Mouse (Mus musculus): Measurements from ENCODE around the gene Selplg.

DNA sequence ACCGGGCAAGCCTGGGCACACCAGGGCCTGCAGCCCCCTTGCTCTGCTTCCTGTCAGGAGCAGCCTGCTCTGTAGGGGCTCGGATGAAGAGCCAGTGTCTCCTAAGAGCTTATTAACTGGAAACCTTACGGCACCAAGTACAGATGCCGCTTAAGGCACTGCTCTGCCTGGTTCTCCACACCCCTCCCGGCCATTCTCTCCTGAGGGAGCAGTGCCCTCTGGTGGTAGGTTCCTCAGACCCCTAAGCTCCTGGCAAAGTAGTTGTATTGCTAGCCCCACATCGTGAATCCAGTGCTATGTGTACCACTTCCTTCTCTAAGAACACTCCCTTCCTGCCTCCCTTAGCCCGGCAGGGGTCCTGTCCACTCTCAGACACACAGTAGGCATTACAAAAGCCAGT lies 12.3 kb upstream of the Selplg start:
- TF ChIP-seq CTCF (IDR thresholded peaks at IDR 0.05), result peak; percentile 78
- no peak for TF ChIP-seq POLR2A (IDR thresholded peaks at IDR 0.05; ENCODE audit: insufficient read depth, low read depth, low read length)

All from heart, adult 2 months (tissue).